In genomic region chr17:46702100-46702499, GRCm38 (mm10) we compare ENCODE assay signal across 10 mouse cellular contexts. TPM values are rescaled to one million over a fixed set of nuclear protein-coding genes. Genes with fewer than 3 reads are reported as not detected.
DNase-seq lines count a peak whose midpoint lies in the region; ATAC-seq and TF ChIP-seq lines count a peak whose summit lies in the region.
"Had no signal": no experiment of that assay in that cellular context is flagged by ENCODE, and none has a peak within 500 bp of the region (broad histone marks: within the 10 kb centered on the region; RNA-seq: fewer than 3 reads in every experiment).

No protein-coding gene starts in this region.

- DNase-seq in heart, postnatal 14 days: no peak
- DNase-seq in forebrain, postnatal 0 days: no peak
- no peak for DNase-seq in midbrain, postnatal 0 days (ENCODE audit: low spot score)
- no peak for DNase-seq in frontal cortex, postnatal 36 days (ENCODE audit: low spot score in 2 of 2)
- no peak for DNase-seq in thymus, adult 18-20 months
- DNase-seq: lung, adult 2 months had no signal

- no peak for TF ChIP-seq CTCF in forebrain, postnatal 0 days (IDR thresholded peaks at IDR 0.05; ENCODE audit: low read depth)
- TF ChIP-seq CTCF in midbrain, postnatal 0 days (IDR thresholded peaks at IDR 0.05): no peak

- no peak overlapping the region for H3K4me2 ChIP-seq in heart, embryonic 11.5 days
- peak overlapping the region; percentile 5; the same call in 1 of the 2 replicates for H3K4me2 ChIP-seq in forebrain, postnatal 0 days (ENCODE audit: low read depth)
- H3K4me2 ChIP-seq in midbrain, postnatal 0 days (ENCODE audit: low read depth, low read length, poor library complexity, severe bottlenecking): 0 out of 2 replicates have a peak overlapping the region, but pooled peaks have one; percentile 2

- no peak for ATAC-seq in heart, embryonic 11.5 days (replicated peaks; ENCODE audit: insufficient number of reproducible peaks, low FRiP score, low TSS enrichment)
- no peak for ATAC-seq in megakaryocyte, adult 5-6 weeks (ENCODE audit: poor library complexity, severe bottlenecking)
- no peak for ATAC-seq in forebrain, postnatal 0 days
- no peak for ATAC-seq in midbrain, postnatal 0 days (ENCODE audit: low FRiP score)

- WGBS in heart, embryonic 11.5 days (ENCODE audit: insufficient replicate concordance): 83% methylated on average over 12 of the region's 12 CpGs
- 84% methylated on average over 12 of the region's 12 CpGs for WGBS in forebrain, postnatal 0 days
- 86% methylated on average over 12 of the region's 12 CpGs for WGBS in midbrain, postnatal 0 days

- H3K9ac ChIP-seq in heart, embryonic 11.5 days (ENCODE audit: low read depth, low read length): peak overlapping the region; percentile 52; the same call in 1 of the 2 replicates
- no peak overlapping the region for H3K9ac ChIP-seq in forebrain, postnatal 0 days
- no peak overlapping the region; the same call in 1 of the 2 replicates for H3K9ac ChIP-seq in midbrain, postnatal 0 days (replicated peaks; ENCODE audit: low read length, poor library complexity, severe bottlenecking)

- no peaks in the 10 kb centered on the region; the same call in 1 of the 2 replicates for H3K36me3 ChIP-seq in heart, embryonic 11.5 days (ENCODE audit: control insufficient read depth, insufficient read depth, low read length)
- H3K36me3 ChIP-seq in megakaryocyte, embryonic 14.5 days (replicated peaks; ENCODE audit: low read length): peaks cover 42% of the 10 kb centered on the region
- peaks cover 13% of the 10 kb centered on the region for H3K36me3 ChIP-seq in forebrain, postnatal 0 days (ENCODE audit: insufficient read depth)
- H3K36me3 ChIP-seq in midbrain, postnatal 0 days (ENCODE audit: insufficient read depth, low read length): peaks cover 18% of the 10 kb centered on the region

- H3K4me3 ChIP-seq in heart, embryonic 11.5 days (ENCODE audit: low read depth, low read length): no peak overlapping the region
- H3K4me3 ChIP-seq in megakaryocyte, embryonic 14.5 days (replicated peaks): peak overlapping the region; percentile 38
- no peak overlapping the region for H3K4me3 ChIP-seq in forebrain, postnatal 0 days (ENCODE audit: low read depth, low read length)
- H3K4me3 ChIP-seq in midbrain, postnatal 0 days (ENCODE audit: low read depth, low read length): no peak overlapping the region

- no peak overlapping the region for H3K27ac ChIP-seq in heart, embryonic 11.5 days (ENCODE audit: low read depth, low read length)
- no peak overlapping the region for H3K27ac ChIP-seq in forebrain, postnatal 0 days (ENCODE audit: low read depth, low read length)
- H3K27ac ChIP-seq in midbrain, postnatal 0 days (ENCODE audit: low read depth, low read length): no peak overlapping the region
- H3K27ac ChIP-seq: kidney, postnatal 0 days had no signal

- intact Hi-C loops in heart, postnatal 14 days (cut with DNase I): loop anchor here (1.0 kb wide), 1 partner anchor 21 kb away; no protein-coding TSS in a partner anchor

- no peaks in the 10 kb centered on the region for H3K27me3 ChIP-seq in heart, embryonic 11.5 days (ENCODE audit: control insufficient read depth, insufficient read depth, low read length)
- peaks cover 2% of the 10 kb centered on the region for H3K27me3 ChIP-seq in megakaryocyte, embryonic 14.5 days (replicated peaks)
- H3K27me3 ChIP-seq in forebrain, postnatal 0 days (ENCODE audit: insufficient read depth, low read length): no peaks in the 10 kb centered on the region
- no peaks in the 10 kb centered on the region for H3K27me3 ChIP-seq in midbrain, postnatal 0 days (ENCODE audit: insufficient read depth, low read length)

- H3K9me3 ChIP-seq in heart, embryonic 11.5 days (replicated peaks; ENCODE audit: control insufficient read depth, low read length): no peaks in the 10 kb centered on the region
- no peaks in the 10 kb centered on the region for H3K9me3 ChIP-seq in megakaryocyte, embryonic 14.5 days
- no peaks in the 10 kb centered on the region for H3K9me3 ChIP-seq in forebrain, postnatal 0 days (ENCODE audit: low read length)
- no peaks in the 10 kb centered on the region for H3K9me3 ChIP-seq in midbrain, postnatal 0 days (ENCODE audit: low read length)

- H3K4me1 ChIP-seq in heart, embryonic 11.5 days (ENCODE audit: control insufficient read depth, insufficient read depth, low read length): peaks cover 26% of the 10 kb centered on the region
- peaks cover 49% of the 10 kb centered on the region for H3K4me1 ChIP-seq in megakaryocyte, embryonic 14.5 days
- peaks cover 12% of the 10 kb centered on the region for H3K4me1 ChIP-seq in forebrain, postnatal 0 days (ENCODE audit: insufficient read depth)
- peaks cover 17% of the 10 kb centered on the region for H3K4me1 ChIP-seq in midbrain, postnatal 0 days (ENCODE audit: insufficient read depth, low read length)

RNA-seq across cellular contexts. Expression of gene Ppp2r5d, which starts 2.8 kb away (rescaled TPM):
- 52.5 and 63.6 TPM in 2 replicates for polyA plus RNA-seq in heart, embryonic 11.5 days (2014; fragmentation: Nextera tagmentation; extraction: Ambion mirVana)
- total RNA-seq in heart, postnatal 14 days (2021): 10 to 100 TPM; 35.0 to 35.3 TPM
- 33.5 and 37.7 TPM in 2 replicates for polyA plus RNA-seq in megakaryocyte, embryonic 14.5 days (2012; ENCODE audit: insufficient read depth, low replicate concordance)
- 22.8 and 24.4 TPM in 2 replicates for total RNA-seq in megakaryocyte, adult 5-6 weeks (2015)
- total RNA-seq in megakaryocyte, adult 5-6 weeks (2017): 48.9 and 49.7 TPM in 2 replicates
- 90.5 and 103 TPM in 2 replicates for total RNA-seq in forebrain, postnatal 0 days (2014; rRNA removed)
- polyA plus RNA-seq in forebrain, postnatal 0 days (2015; fragmentation: Nextera tagmentation; extraction: Ambion mirVana): 85.5 and 93.5 TPM in 2 replicates
- total RNA-seq in midbrain, postnatal 0 days (2014; rRNA removed): 118 and 128 TPM in 2 replicates
- 94.1 and 103 TPM in 2 replicates for polyA plus RNA-seq in midbrain, postnatal 0 days (2015; fragmentation: Nextera tagmentation; extraction: Ambion mirVana)

RNA-seq across cellular contexts. Expression of gene Pex6, which starts 9.2 kb away (rescaled TPM):
- polyA plus RNA-seq in heart, embryonic 11.5 days (2014; fragmentation: Nextera tagmentation; extraction: Ambion mirVana): 9.0 and 9.7 TPM in 2 replicates
- total RNA-seq in heart, postnatal 14 days (2021): 10 to 100 TPM; 24.3 to 25.1 TPM
- 17.1 and 19.8 TPM in 2 replicates for polyA plus RNA-seq in megakaryocyte, embryonic 14.5 days (2012; ENCODE audit: insufficient read depth, low replicate concordance)
- 7.6 and 8.1 TPM in 2 replicates for total RNA-seq in megakaryocyte, adult 5-6 weeks (2015)
- 8.1 and 9.7 TPM in 2 replicates for total RNA-seq in megakaryocyte, adult 5-6 weeks (2017)
- total RNA-seq in forebrain, postnatal 0 days (2014; rRNA removed): 36.5 and 37.9 TPM in 2 replicates
- polyA plus RNA-seq in forebrain, postnatal 0 days (2015; fragmentation: Nextera tagmentation; extraction: Ambion mirVana): 19.6 TPM in 2 replicates
- total RNA-seq in midbrain, postnatal 0 days (2014; rRNA removed): 37.8 and 38.5 TPM in 2 replicates
- polyA plus RNA-seq in midbrain, postnatal 0 days (2015; fragmentation: Nextera tagmentation; extraction: Ambion mirVana): 17.6 and 18.3 TPM in 2 replicates

RNA-seq across cellular contexts. Expression of gene Klhdc3, which starts 21.4 kb away (rescaled TPM):
- polyA plus RNA-seq in heart, embryonic 11.5 days (2014; fragmentation: Nextera tagmentation; extraction: Ambion mirVana): 117 and 143 TPM in 2 replicates
- total RNA-seq in heart, postnatal 14 days (2021): 100 to 1,000 TPM; 127 TPM
- polyA plus RNA-seq in megakaryocyte, embryonic 14.5 days (2012; ENCODE audit: insufficient read depth, low replicate concordance): 322 and 388 TPM in 2 replicates
- total RNA-seq in megakaryocyte, adult 5-6 weeks (2015): 27.0 and 32.0 TPM in 2 replicates
- total RNA-seq in megakaryocyte, adult 5-6 weeks (2017): 14.7 and 16.6 TPM in 2 replicates
- 71.1 and 77.3 TPM in 2 replicates for total RNA-seq in forebrain, postnatal 0 days (2014; rRNA removed)
- polyA plus RNA-seq in forebrain, postnatal 0 days (2015; fragmentation: Nextera tagmentation; extraction: Ambion mirVana): 207 and 211 TPM in 2 replicates
- 98.7 and 99.7 TPM in 2 replicates for total RNA-seq in midbrain, postnatal 0 days (2014; rRNA removed)
- polyA plus RNA-seq in midbrain, postnatal 0 days (2015; fragmentation: Nextera tagmentation; extraction: Ambion mirVana): 185 and 192 TPM in 2 replicates

RNA-seq across cellular contexts. Expression of gene Mea1, which starts 23.5 kb away (rescaled TPM):
- 142 and 154 TPM in 2 replicates for polyA plus RNA-seq in heart, embryonic 11.5 days (2014; fragmentation: Nextera tagmentation; extraction: Ambion mirVana)
- 10 to 100 TPM; 44.2 to 47.1 TPM for total RNA-seq in heart, postnatal 14 days (2021)
- polyA plus RNA-seq in megakaryocyte, embryonic 14.5 days (2012; ENCODE audit: insufficient read depth, low replicate concordance): 145 and 216 TPM in 2 replicates
- 43.5 and 57.6 TPM in 2 replicates for total RNA-seq in megakaryocyte, adult 5-6 weeks (2015)
- 68.3 and 81.4 TPM in 2 replicates for total RNA-seq in megakaryocyte, adult 5-6 weeks (2017)
- total RNA-seq in forebrain, postnatal 0 days (2014; rRNA removed): 124 and 169 TPM in 2 replicates
- polyA plus RNA-seq in forebrain, postnatal 0 days (2015; fragmentation: Nextera tagmentation; extraction: Ambion mirVana): 280 and 286 TPM in 2 replicates
- 130 and 171 TPM in 2 replicates for total RNA-seq in midbrain, postnatal 0 days (2014; rRNA removed)
- 314 and 362 TPM in 2 replicates for polyA plus RNA-seq in midbrain, postnatal 0 days (2015; fragmentation: Nextera tagmentation; extraction: Ambion mirVana)

RNA-seq across cellular contexts. Expression of gene Gnmt, which starts 26.9 kb away (rescaled TPM):
- polyA plus RNA-seq in heart, embryonic 11.5 days (2014; fragmentation: Nextera tagmentation; extraction: Ambion mirVana): 0.61 and 1.0 TPM in 2 replicates
- under 1 TPM; 0.26 to 0.41 TPM for total RNA-seq in heart, postnatal 14 days (2021)
- 5.0 TPM in 1 of 2 replicates, not detected in the other for polyA plus RNA-seq in megakaryocyte, embryonic 14.5 days (2012; ENCODE audit: insufficient read depth, low replicate concordance)
- total RNA-seq in megakaryocyte, adult 5-6 weeks (2015): 0.80 and 1.9 TPM in 2 replicates
- 0.89 and 1.1 TPM in 2 replicates for total RNA-seq in megakaryocyte, adult 5-6 weeks (2017)
- not detected in 2 replicates for total RNA-seq in forebrain, postnatal 0 days (2014; rRNA removed)
- 1.4 and 2.1 TPM in 2 replicates for polyA plus RNA-seq in forebrain, postnatal 0 days (2015; fragmentation: Nextera tagmentation; extraction: Ambion mirVana)
- total RNA-seq in midbrain, postnatal 0 days (2014; rRNA removed): 0.27 and 0.57 TPM in 2 replicates
- polyA plus RNA-seq in midbrain, postnatal 0 days (2015; fragmentation: Nextera tagmentation; extraction: Ambion mirVana): 0.88 and 1.5 TPM in 2 replicates
